Mouse (Mus musculus) midbrain, embryonic 14.5 days (tissue): ENCODE data around the gene Rasgrp2. TPM values are rescaled to one million over a fixed set of nuclear protein-coding genes. Genes with fewer than 3 reads are reported as not detected.
A peak's percentile ranks its signal among the peaks of the same experiment; 100 is the strongest.

Experiments
- ATAC-seq: fragments of 200-750 bp; cut with Nextera tagmentation; 2 replicates; pipeline ENCODE4 v1.8.0; 2017; ENCODE audit warnings: moderate number of reproducible peaks, moderate library complexity; ENCODE audit not compliant: low FRiP score, low TSS enrichment
- DNase-seq: peaks from one replicate; pipeline ENCODE4 v3.0.0-alpha.2; 2015
- H3K27ac ChIP-seq: fragments of 300-500 bp; sonication (generic); replicated peaks from 2 replicates; pipeline ENCODE4 v1.5.1; 2014; ENCODE audit warnings: mild to moderate bottlenecking, low read depth, low read length, moderate library complexity
- H3K27me3 ChIP-seq: fragments of 300-500 bp; sonication (generic); 2 replicates; pipeline ENCODE4 v1.6.1; 2014; ENCODE audit warnings: low read length, control low read depth, mixed read lengths; ENCODE audit not compliant: control insufficient read depth, insufficient read depth
- H3K36me3 ChIP-seq: fragments of 300-500 bp; sonication (generic); 2 replicates; pipeline ENCODE4 v1.6.1; 2014; ENCODE audit warnings: low read length, control low read depth; ENCODE audit not compliant: control insufficient read depth, insufficient read depth
- H3K4me1 ChIP-seq: fragments of 300-500 bp; sonication (generic); 2 replicates; pipeline ENCODE4 v1.6.1; 2014; ENCODE audit warnings: mild to moderate bottlenecking, antibody characterized with exemption, low read length, control low read depth; ENCODE audit not compliant: control insufficient read depth, insufficient read depth
- H3K4me2 ChIP-seq: fragments of 300-500 bp; sonication (generic); 2 replicates; pipeline ENCODE4 v1.6.1; 2014; ENCODE audit warnings: mild to moderate bottlenecking, low read length, moderate library complexity
- H3K4me3 ChIP-seq: fragments of 300-500 bp; sonication (generic); replicated peaks from 2 replicates; pipeline ENCODE4 v1.5.1; 2014; ENCODE audit warnings: low read depth, low read length
- H3K9ac ChIP-seq: fragments of 300-500 bp; sonication (generic); replicated peaks from 2 replicates; pipeline ENCODE4 v1.6.1; 2014; ENCODE audit warnings: mild to moderate bottlenecking, low read length, moderate library complexity
- H3K9me3 ChIP-seq: fragments of 300-500 bp; sonication (generic); 2 replicates; pipeline ENCODE4 v1.6.1; 2016; ENCODE audit warnings: low read length, control low read depth, mixed read lengths; ENCODE audit not compliant: control insufficient read depth
- WGBS: fragments of 180-500 bp; shearing (Covaris S2); extraction: QIAGEN DNeasy Blood & Tissue Kit; methylation state at CpG from one replicate; pipeline ENCODE4 v1.1.7; 2014; 5-methylcytosine and 5-hydroxymethylcytosine counted together
- polyA plus RNA-seq: library from polyadenylated mRNA; unstranded; fragments of >200 nt; fragmentation: Nextera tagmentation; extraction: Ambion mirVana; gene quantifications from 2 replicates; pipeline ENCODE4 v1.2.1, GENCODE M21; 2014

The Rasgrp2 gene
- polyA plus RNA-seq, 1 experiment from 2014 or later: 32.9 TPM

DNA sequence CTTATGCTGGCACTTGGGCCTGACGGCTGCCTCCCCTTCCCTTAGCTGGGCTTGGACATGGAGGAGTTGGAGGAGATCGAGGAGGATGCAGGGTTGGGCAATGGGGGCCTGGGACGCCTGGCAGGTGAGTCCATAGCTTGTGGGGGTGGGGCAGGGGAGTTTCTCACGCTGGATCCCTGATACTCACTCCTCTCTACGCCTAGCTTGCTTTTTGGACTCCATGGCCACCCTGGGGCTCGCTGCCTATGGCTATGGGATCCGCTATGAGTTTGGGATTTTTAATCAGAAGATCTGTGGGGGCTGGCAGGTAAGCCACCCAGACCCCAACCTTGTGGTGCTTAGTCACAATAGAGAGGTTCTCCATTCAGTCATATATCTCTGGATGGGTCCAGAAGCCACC, 13.3 kb upstream of the Rasgrp2 start:
- ATAC-seq (no peak), DNase-seq (no peak)
- 0 out of 2 replicates have a peak, but pooled peaks cover 2% of the 10 kb centered on the region for H3K36me3 ChIP-seq
- 0 out of 2 replicates have a peak, but pooled peaks cover 3% of the 10 kb centered on the region for H3K4me1 ChIP-seq
- no peak overlapping the region for H3K27ac ChIP-seq
- 79% methylated on average over 7 of the region's 7 CpGs for WGBS
- H3K4me3 ChIP-seq: no peak overlapping the region
- H3K9me3 ChIP-seq: no peaks in the 10 kb centered on the region
- H3K9ac ChIP-seq: no peak overlapping the region
- no peaks in the 10 kb centered on the region for H3K27me3 ChIP-seq
- no peak overlapping the region for H3K4me2 ChIP-seq

DNA sequence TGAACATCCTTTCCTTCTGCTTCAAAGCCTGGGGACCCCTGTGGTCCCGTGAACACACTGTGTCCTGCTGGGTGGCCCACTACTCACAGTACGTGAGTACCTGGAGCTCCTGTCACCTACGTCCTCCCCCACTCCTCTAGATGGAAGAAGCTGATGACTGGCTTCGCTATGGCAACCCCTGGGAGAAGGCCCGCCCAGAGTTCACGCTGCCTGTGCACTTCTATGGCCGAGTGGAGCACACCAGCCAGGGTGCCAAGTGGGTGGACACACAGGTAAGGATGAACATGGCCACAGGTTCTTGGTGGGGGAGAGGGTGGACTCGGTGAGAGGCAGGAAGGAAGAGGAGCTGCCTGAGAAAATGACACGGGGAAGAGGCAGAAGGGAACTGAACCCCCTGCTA, 12.9 kb upstream of the Rasgrp2 start:
- DNase-seq (no peak), ATAC-seq (no peak)
- Histone ChIP-seq H3K4me3 (no peak overlapping the region), H3K4me2 (no peak overlapping the region), H3K9ac (no peak overlapping the region), H3K27ac (no peak overlapping the region), H3K9me3 (no peaks in the 10 kb centered on the region), H3K4me1 (0 out of 2 replicates have a peak, but pooled peaks cover 3% of the 10 kb centered on the region), H3K27me3 (no peaks in the 10 kb centered on the region), H3K36me3 (no peaks in the 10 kb centered on the region)
- WGBS: 67% methylated on average over 9 of the region's 9 CpGs

DNA sequence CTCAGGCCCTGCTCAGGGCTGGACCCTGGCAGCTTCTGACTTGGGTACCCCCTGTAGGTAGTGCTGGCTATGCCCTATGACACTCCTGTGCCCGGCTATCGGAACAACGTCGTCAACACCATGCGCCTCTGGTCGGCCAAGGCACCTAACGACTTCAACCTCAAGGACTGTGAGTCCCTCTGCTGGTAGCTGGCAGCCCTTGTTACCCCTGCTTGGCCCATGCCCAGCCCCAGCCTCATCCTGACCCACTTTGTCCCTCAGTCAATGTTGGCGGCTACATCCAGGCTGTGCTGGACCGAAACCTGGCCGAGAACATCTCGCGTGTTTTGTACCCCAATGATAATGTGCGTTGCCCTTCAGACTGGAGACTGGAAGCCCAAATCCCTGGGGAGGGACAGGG, 11.1 kb upstream of the Rasgrp2 start:
- WGBS: 84% methylated on average over 13 of the region's 13 CpGs
- DNase-seq: no peak

GRCm38 (mm10) chr19:6389803-6390202, 9.3 kb upstream of the Rasgrp2 start:
- H3K27me3 ChIP-seq: no peaks in the 10 kb centered on the region
- peak; percentile 48 for DNase-seq
- no peak for ATAC-seq
- no peaks in the 10 kb centered on the region for H3K4me1 ChIP-seq
- H3K4me3 ChIP-seq: peak overlapping the region; percentile 26
- H3K4me2 ChIP-seq: peak overlapping the region; percentile 53
- H3K9me3 ChIP-seq: no peaks in the 10 kb centered on the region
- H3K9ac ChIP-seq: peak overlapping the region; percentile 34; the same call in 1 of the 2 replicates
- 9% methylated on average over 16 of the region's 16 CpGs for WGBS
- no peak overlapping the region for H3K27ac ChIP-seq
- no peaks in the 10 kb centered on the region for H3K36me3 ChIP-seq

More for the DNA sequence above, 11.1 kb upstream of the Rasgrp2 start:
- no peak overlapping the region for H3K4me3 ChIP-seq
- 0 out of 2 replicates have a peak, but pooled peaks cover 3% of the 10 kb centered on the region for H3K4me1 ChIP-seq
- no peaks in the 10 kb centered on the region for H3K36me3 ChIP-seq
- H3K27ac ChIP-seq: no peak overlapping the region
- H3K9ac ChIP-seq: no peak overlapping the region
- no peaks in the 10 kb centered on the region for H3K9me3 ChIP-seq
- H3K27me3 ChIP-seq: no peaks in the 10 kb centered on the region
- no peak overlapping the region for H3K4me2 ChIP-seq
- no peak for ATAC-seq

GRCm38 (mm10) chr19:6390251-6390650, 8.9 kb upstream of the Rasgrp2 start:
- H3K36me3 ChIP-seq: no peaks in the 10 kb centered on the region
- WGBS: 63% methylated on average over 6 of the region's 6 CpGs
- no peaks in the 10 kb centered on the region for H3K27me3 ChIP-seq
- no peak overlapping the region for H3K4me3 ChIP-seq
- no peaks in the 10 kb centered on the region for H3K4me1 ChIP-seq
- H3K27ac ChIP-seq: no peak overlapping the region
- no peak overlapping the region for H3K9ac ChIP-seq
- H3K9me3 ChIP-seq: no peaks in the 10 kb centered on the region
- H3K4me2 ChIP-seq: peak overlapping the region; percentile 53
- ATAC-seq (no peak), DNase-seq (no peak)

DNA sequence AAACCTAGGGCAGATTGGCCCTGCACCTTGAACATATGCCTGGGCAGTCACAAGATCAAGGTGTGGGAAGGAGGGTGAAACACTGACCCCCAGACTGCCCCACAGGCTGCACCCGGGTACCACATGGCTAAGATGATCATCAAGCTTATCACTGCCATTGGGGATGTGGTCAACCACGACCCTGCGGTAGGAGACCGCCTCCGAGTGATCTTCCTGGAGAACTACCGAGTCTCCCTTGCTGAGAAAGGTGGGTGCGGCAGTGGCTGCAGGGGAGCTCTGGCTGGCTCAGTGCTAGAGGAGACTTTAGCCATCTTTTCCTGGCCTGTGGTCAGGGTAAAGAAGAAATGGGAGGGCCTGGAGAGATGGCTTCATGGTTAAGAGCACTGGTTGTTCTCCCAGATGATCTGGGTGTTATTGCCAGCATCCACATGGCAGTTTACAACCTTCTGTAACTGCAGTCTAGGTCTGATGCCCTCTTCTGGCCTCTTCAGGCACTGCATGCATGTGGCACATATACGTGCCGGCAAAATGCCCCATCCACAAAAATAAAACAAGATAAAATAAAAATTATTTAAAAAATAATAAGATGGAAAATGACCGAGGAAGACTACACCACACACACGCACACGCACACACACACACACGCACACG, 6.3 kb upstream of the Rasgrp2 start:
- no peak overlapping the region for H3K9ac ChIP-seq
- H3K9me3 ChIP-seq: no peaks in the 10 kb centered on the region
- H3K4me2 ChIP-seq: no peak overlapping the region
- no peaks in the 10 kb centered on the region for H3K4me1 ChIP-seq
- WGBS: 96% methylated on average over 14 of the region's 14 CpGs
- H3K27me3 ChIP-seq: no peaks in the 10 kb centered on the region
- DNase-seq (no peak), ATAC-seq (no peak)
- no peak overlapping the region for H3K4me3 ChIP-seq
- no peak overlapping the region for H3K27ac ChIP-seq
- H3K36me3 ChIP-seq: no peaks in the 10 kb centered on the region

DNA sequence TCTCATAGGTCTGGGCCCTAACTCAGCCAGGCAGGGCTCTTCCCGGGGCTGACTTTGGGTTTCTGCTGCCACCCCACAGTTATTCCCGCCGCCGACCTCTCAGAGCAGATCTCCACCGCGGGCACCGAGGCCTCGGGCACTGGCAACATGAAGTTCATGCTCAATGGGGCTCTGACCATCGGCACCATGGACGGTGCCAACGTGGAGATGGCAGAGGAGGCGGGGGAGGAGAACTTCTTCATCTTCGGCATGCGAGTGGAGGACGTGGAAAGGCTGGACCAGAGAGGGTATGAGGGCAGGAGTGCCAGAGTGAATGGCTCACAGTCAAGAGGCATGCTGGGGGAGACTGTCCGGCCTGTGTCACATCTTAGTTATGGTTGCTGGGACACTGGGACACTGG, 5.5 kb upstream of the Rasgrp2 start:
- H3K4me2 ChIP-seq: no peak overlapping the region
- no peaks in the 10 kb centered on the region for H3K27me3 ChIP-seq
- no peaks in the 10 kb centered on the region for H3K9me3 ChIP-seq
- H3K36me3 ChIP-seq: no peaks in the 10 kb centered on the region
- H3K9ac ChIP-seq: no peak overlapping the region
- H3K4me3 ChIP-seq: no peak overlapping the region
- no peak for DNase-seq
- ATAC-seq: no peak
- WGBS: 91% methylated on average over 16 of the region's 16 CpGs
- no peak overlapping the region for H3K27ac ChIP-seq
- 0 out of 2 replicates have a peak, but pooled peaks cover 3% of the 10 kb centered on the region for H3K4me1 ChIP-seq

GRCm38 (mm10) chr19:6396237-6396636, 2.9 kb upstream of the Rasgrp2 start:
- Histone ChIP-seq H3K9me3 (no peaks in the 10 kb centered on the region), H3K27me3 (peaks cover 11% of the 10 kb centered on the region; the same call in 1 of the 2 replicates), H3K4me2 (no peak overlapping the region), H3K4me1 (peaks cover 19% of the 10 kb centered on the region), H3K9ac (no peak overlapping the region), H3K27ac (no peak overlapping the region), H3K36me3 (no peaks in the 10 kb centered on the region), H3K4me3 (no peak overlapping the region)
- DNase-seq (no peak), ATAC-seq (no peak)
- 89% methylated on average over 5 of the region's 5 CpGs for WGBS

DNA sequence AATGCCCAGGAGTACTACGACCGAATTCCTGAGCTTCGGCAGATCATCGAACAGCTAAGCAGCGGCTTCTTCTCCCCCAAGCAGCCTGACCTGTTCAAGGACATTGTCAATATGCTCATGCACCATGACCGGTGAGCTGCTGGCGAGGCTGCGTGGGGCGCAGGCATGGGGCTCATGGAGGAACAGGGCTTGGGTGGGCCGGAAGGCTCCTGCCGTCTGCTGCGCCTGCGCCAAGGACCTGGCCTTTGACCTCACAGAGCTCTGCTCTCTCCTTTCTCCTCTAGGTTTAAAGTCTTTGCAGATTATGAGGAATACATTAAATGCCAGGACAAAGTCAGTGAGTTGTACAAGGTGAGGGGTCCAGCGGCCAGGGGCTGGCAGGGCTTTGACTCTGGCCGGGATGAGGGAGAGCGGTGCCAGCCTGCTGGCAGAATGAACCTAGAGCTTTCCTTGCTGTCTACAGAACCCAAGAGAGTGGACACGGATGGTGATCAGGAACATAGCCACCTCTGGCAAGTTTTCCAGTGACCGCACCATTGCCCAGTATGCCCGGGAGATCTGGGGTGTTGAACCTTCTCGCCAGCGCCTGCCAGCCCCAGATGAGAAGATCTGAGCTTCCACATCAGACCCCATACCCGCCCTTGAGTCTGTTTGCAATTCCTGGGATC, 1.4 kb upstream of the Rasgrp2 start:
- no peak overlapping the region for H3K9ac ChIP-seq
- no peak overlapping the region for H3K4me3 ChIP-seq
- H3K4me1 ChIP-seq: peaks cover 27% of the 10 kb centered on the region
- peak overlapping the region; percentile 99; the same call in 1 of the 2 replicates for H3K4me2 ChIP-seq
- H3K36me3 ChIP-seq: no peaks in the 10 kb centered on the region
- no peak overlapping the region for H3K27ac ChIP-seq
- H3K27me3 ChIP-seq: peaks cover 12% of the 10 kb centered on the region; the same call in 1 of the 2 replicates
- ATAC-seq: no peak
- WGBS: 85% methylated on average over 22 of the region's 22 CpGs
- no peak for DNase-seq
- no peaks in the 10 kb centered on the region for H3K9me3 ChIP-seq
